Mouse (Mus musculus): ENCODE measurements around the gene Rimbp3. TPM values are rescaled to one million over a fixed set of nuclear protein-coding genes. Genes with fewer than 3 reads are reported as not detected.

The Rimbp3 gene
- total RNA-seq, 2 experiments from 2014 or later, result 0.11 to 0.19 TPM

GRCm38 (mm10) chr16:17258917-17259316, 50.5 kb downstream of the Rimbp3 start:
- no peak for DNase-seq

GRCm38 (mm10) chr16:17261341-17261740, 52.9 kb downstream of the Rimbp3 start:
- no peak for DNase-seq

Other genes with a start within 250 kb of the Rimbp3 start
- gene Mapk1, start 225.2 kb upstream of the Rimbp3 start, total RNA-seq (2021), result 100 to 1,000 TPM; 107 to 114 TPM
- gene Ypel1, start 138.9 kb upstream of the Rimbp3 start, total RNA-seq (2021), result 1 to 10 TPM; 1.6 to 3.1 TPM
- gene Ppil2, start 97.3 kb upstream of the Rimbp3 start, total RNA-seq (2021), result 10 to 100 TPM; 31.4 to 39.7 TPM
- 1 to 10 TPM in 1 of 2 experiments, not detected in 1; 1.3 TPM for gene 2610318N02Rik, start 83.4 kb upstream of the Rimbp3 start, total RNA-seq (2021)
- gene Sdf2l1, start 76.2 kb upstream of the Rimbp3 start, total RNA-seq (2021), result 1 to 10 TPM; 4.4 to 5.3 TPM
- 1 to 10 TPM in 1 of 2 experiments, under 1 TPM in 1; 0.61 to 1.2 TPM for gene Ydjc, start 64.0 kb upstream of the Rimbp3 start, total RNA-seq (2021)
- under 1 TPM; 0.29 to 0.54 TPM for gene Ccdc116, start 61.4 kb upstream of the Rimbp3 start, total RNA-seq (2021)
- gene Ube2l3, start 6.0 kb upstream of the Rimbp3 start, total RNA-seq (2021), result 100 to 1,000 TPM; 163 to 166 TPM
- gene Hic2, start 25.0 kb downstream of the Rimbp3 start, total RNA-seq (2021), result 1 to 10 TPM; 1.7 to 2.1 TPM
- gene Tmem191c, start 67.5 kb downstream of the Rimbp3 start, total RNA-seq (2021), result 1 to 10 TPM; 1.9 to 3.0 TPM
- 1 to 10 TPM; 1.0 to 1.2 TPM for gene Serpind1, start 122.8 kb downstream of the Rimbp3 start, total RNA-seq (2021)
- 10 to 100 TPM; 12.0 to 14.3 TPM for gene Snap29, start 197.4 kb downstream of the Rimbp3 start, total RNA-seq (2021)
- 10 to 100 TPM; 19.5 to 23.9 TPM for gene Pi4ka, start 197.7 kb downstream of the Rimbp3 start, total RNA-seq (2021)
- gene Crkl, start 243.4 kb downstream of the Rimbp3 start, total RNA-seq (2021), result 10 to 100 TPM; 24.4 to 26.7 TPM

Measured in gastrocnemius, postnatal 10 days (tissue).